Mouse (Mus musculus): Measurements from ENCODE around the gene Mecom. TPM values are rescaled to one million over a fixed set of nuclear protein-coding genes. Genes with fewer than 3 reads are reported as not detected.

The Mecom gene
- polyA plus RNA-seq, 1 experiment from 2014 or later: 41.8 TPM

GRCm38 (mm10) chr3:30483006-30483684 is 64.7 kb downstream of the Mecom start:
- H3K4me3 ChIP-seq (ENCODE audit: low read depth, low read length): no peak overlapping the region
- no peak for ATAC-seq (replicated peaks; ENCODE audit: insufficient number of reproducible peaks, low FRiP score, low TSS enrichment)
- no peak overlapping the region for H3K9ac ChIP-seq (ENCODE audit: low read depth, low read length)
- 57% methylated on average over 5 of the region's 5 CpGs for WGBS (ENCODE audit: insufficient replicate concordance)
- no peaks in the 10 kb centered on the region for H3K9me3 ChIP-seq (replicated peaks; ENCODE audit: control insufficient read depth, low read length)
- H3K36me3 ChIP-seq (ENCODE audit: control insufficient read depth, insufficient read depth, low read length): no peaks in the 10 kb centered on the region
- H3K27me3 ChIP-seq (ENCODE audit: control insufficient read depth, insufficient read depth, low read length): no peaks in the 10 kb centered on the region
- H3K4me2 ChIP-seq: no peak overlapping the region
- peaks cover 2% of the 10 kb centered on the region for H3K4me1 ChIP-seq (ENCODE audit: control insufficient read depth, insufficient read depth, low read length)
- H3K27ac ChIP-seq (ENCODE audit: low read depth, low read length): no peak overlapping the region

DNA sequence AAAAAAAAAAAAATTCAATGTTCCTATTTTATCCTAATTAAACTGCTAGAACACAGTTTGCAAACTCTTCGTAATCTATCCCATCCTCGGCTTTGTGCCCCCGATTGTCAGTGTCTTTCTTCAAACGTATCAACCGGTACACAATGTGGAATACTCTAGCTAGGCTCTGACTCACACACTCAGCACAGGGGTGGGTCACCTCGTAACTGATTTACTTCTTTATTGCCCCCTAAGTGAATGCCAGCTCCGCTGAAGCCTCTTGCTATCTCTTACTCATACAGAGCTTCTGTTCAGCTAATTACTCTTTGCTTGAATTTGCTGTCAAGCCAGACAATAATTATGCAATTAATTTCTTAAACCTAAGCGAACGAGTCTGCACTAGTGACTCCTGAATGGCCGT is 66.1 kb downstream of the Mecom start:
- H3K4me2 ChIP-seq: no peak overlapping the region
- no peaks in the 10 kb centered on the region for H3K36me3 ChIP-seq (ENCODE audit: control insufficient read depth, insufficient read depth, low read length)
- H3K4me3 ChIP-seq (ENCODE audit: low read depth, low read length): no peak overlapping the region
- H3K27ac ChIP-seq (ENCODE audit: low read depth, low read length): no peak overlapping the region
- H3K9me3 ChIP-seq (replicated peaks; ENCODE audit: control insufficient read depth, low read length): no peaks in the 10 kb centered on the region
- H3K9ac ChIP-seq (ENCODE audit: low read depth, low read length): no peak overlapping the region
- peaks cover 4% of the 10 kb centered on the region for H3K4me1 ChIP-seq (ENCODE audit: control insufficient read depth, insufficient read depth, low read length)
- no peak for ATAC-seq (replicated peaks; ENCODE audit: insufficient number of reproducible peaks, low FRiP score, low TSS enrichment)
- H3K27me3 ChIP-seq (ENCODE audit: control insufficient read depth, insufficient read depth, low read length): no peaks in the 10 kb centered on the region
- WGBS (ENCODE audit: insufficient replicate concordance): 76% methylated on average over 10 of the region's 10 CpGs

GRCm38 (mm10) chr3:30480551-30480950 is 67.3 kb downstream of the Mecom start:
- no peak for ATAC-seq (replicated peaks; ENCODE audit: insufficient number of reproducible peaks, low FRiP score, low TSS enrichment)
- WGBS (ENCODE audit: insufficient replicate concordance): 59% methylated on average over 6 of the region's 6 CpGs

DNA sequence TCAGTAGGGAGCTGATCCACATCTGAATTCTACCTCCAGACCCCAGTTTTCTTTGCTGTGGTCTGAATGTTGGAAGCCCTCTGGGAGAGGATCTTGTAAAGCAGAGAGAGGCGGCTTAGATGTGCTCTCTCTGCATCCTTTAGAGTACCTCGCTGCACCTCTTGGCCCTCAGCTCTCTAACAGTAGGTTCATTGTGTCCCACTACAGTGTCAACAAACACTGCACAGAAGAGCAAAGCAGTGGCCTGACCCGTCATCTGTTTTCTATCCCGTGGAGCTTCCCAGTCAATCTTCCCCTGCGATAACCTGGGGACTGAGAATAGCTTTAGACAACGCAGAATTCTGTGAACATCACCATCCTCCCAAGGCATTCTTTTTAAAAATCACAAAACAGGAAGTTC is 69.6 kb downstream of the Mecom start:
- Histone ChIP-seq H3K4me1 (ENCODE audit: control insufficient read depth, insufficient read depth, low read length) (peaks cover 4% of the 10 kb centered on the region; the same call in 1 of the 2 replicates), H3K4me3 (ENCODE audit: low read depth, low read length) (no peak overlapping the region), H3K36me3 (ENCODE audit: control insufficient read depth, insufficient read depth, low read length) (no peaks in the 10 kb centered on the region), H3K9ac (ENCODE audit: low read depth, low read length) (no peak overlapping the region), H3K4me2 (no peak overlapping the region), H3K27me3 (ENCODE audit: control insufficient read depth, insufficient read depth, low read length) (no peaks in the 10 kb centered on the region), H3K9me3 (replicated peaks; ENCODE audit: control insufficient read depth, low read length) (no peaks in the 10 kb centered on the region), H3K27ac (ENCODE audit: low read depth, low read length) (no peak overlapping the region)
- no peak for ATAC-seq (replicated peaks; ENCODE audit: insufficient number of reproducible peaks, low FRiP score, low TSS enrichment)
- 39% methylated on average over 6 of the region's 6 CpGs for WGBS (ENCODE audit: insufficient replicate concordance)

More at GRCm38 (mm10) chr3:30480551-30480950, 67.3 kb downstream of the Mecom start:
- Histone ChIP-seq H3K4me3 (ENCODE audit: low read depth, low read length) (no peak overlapping the region), H3K9me3 (replicated peaks; ENCODE audit: control insufficient read depth, low read length) (no peaks in the 10 kb centered on the region), H3K4me1 (ENCODE audit: control insufficient read depth, insufficient read depth, low read length) (peaks cover 4% of the 10 kb centered on the region), H3K27me3 (ENCODE audit: control insufficient read depth, insufficient read depth, low read length) (no peaks in the 10 kb centered on the region), H3K9ac (ENCODE audit: low read depth, low read length) (no peak overlapping the region), H3K27ac (ENCODE audit: low read depth, low read length) (no peak overlapping the region), H3K36me3 (ENCODE audit: control insufficient read depth, insufficient read depth, low read length) (no peaks in the 10 kb centered on the region), H3K4me2 (no peak overlapping the region)

DNA sequence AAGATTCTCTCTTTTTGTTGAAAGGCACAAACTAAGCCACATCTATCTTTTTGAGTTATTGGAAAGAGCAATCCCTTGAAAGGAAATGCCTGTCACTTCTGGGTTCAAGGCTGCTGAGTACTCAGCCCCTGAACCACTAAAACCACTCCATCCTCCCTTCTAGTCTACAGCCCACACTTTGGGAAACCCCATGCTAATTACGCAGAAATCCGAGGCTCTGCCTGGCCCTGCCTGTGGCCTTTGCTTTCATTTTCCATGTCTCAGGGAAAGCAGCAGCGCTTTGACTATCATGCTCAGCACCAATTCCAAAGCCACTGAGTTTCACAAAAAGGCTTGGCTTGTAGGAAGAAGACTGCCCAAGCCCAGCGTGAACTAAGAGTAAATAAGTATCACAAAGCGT is 70.8 kb downstream of the Mecom start:
- no peak overlapping the region for H3K4me2 ChIP-seq
- H3K27me3 ChIP-seq (ENCODE audit: control insufficient read depth, insufficient read depth, low read length): no peaks in the 10 kb centered on the region
- H3K36me3 ChIP-seq (ENCODE audit: control insufficient read depth, insufficient read depth, low read length): no peaks in the 10 kb centered on the region
- H3K4me1 ChIP-seq (ENCODE audit: control insufficient read depth, insufficient read depth, low read length): peaks cover 4% of the 10 kb centered on the region; the same call in 1 of the 2 replicates
- WGBS (ENCODE audit: insufficient replicate concordance): 61% methylated on average over 5 of the region's 5 CpGs
- no peak overlapping the region for H3K27ac ChIP-seq (ENCODE audit: low read depth, low read length)
- no peak for ATAC-seq (replicated peaks; ENCODE audit: insufficient number of reproducible peaks, low FRiP score, low TSS enrichment)
- H3K4me3 ChIP-seq (ENCODE audit: low read depth, low read length): no peak overlapping the region
- no peaks in the 10 kb centered on the region for H3K9me3 ChIP-seq (replicated peaks; ENCODE audit: control insufficient read depth, low read length)
- no peak overlapping the region for H3K9ac ChIP-seq (ENCODE audit: low read depth, low read length)

- Histone ChIP-seq H3K4me1 (ENCODE audit: control insufficient read depth, insufficient read depth, low read length) (peaks cover 4% of the 10 kb centered on the region), H3K27me3 (ENCODE audit: control insufficient read depth, insufficient read depth, low read length) (no peaks in the 10 kb centered on the region), H3K4me3 (ENCODE audit: low read depth, low read length) (no peak overlapping the region), H3K36me3 (ENCODE audit: control insufficient read depth, insufficient read depth, low read length) (no peaks in the 10 kb centered on the region), H3K27ac (ENCODE audit: low read depth, low read length) (no peak overlapping the region), H3K4me2 (no peak overlapping the region), H3K9me3 (replicated peaks; ENCODE audit: control insufficient read depth, low read length) (no peaks in the 10 kb centered on the region), H3K9ac (ENCODE audit: low read depth, low read length) (no peak overlapping the region)
- ATAC-seq (replicated peaks; ENCODE audit: insufficient number of reproducible peaks, low FRiP score, low TSS enrichment): no peak
- WGBS (ENCODE audit: insufficient replicate concordance): 30% methylated on average over 6 of the region's 6 CpGs
Observed at GRCm38 (mm10) chr3:30475591-30475990, 72.2 kb downstream of the Mecom start.

GRCm38 (mm10) chr3:30468068-30468835 is 79.6 kb downstream of the Mecom start:
- no peak for ATAC-seq (replicated peaks; ENCODE audit: insufficient number of reproducible peaks, low FRiP score, low TSS enrichment)
- Histone ChIP-seq H3K4me3 (ENCODE audit: low read depth, low read length) (no peak overlapping the region), H3K4me1 (ENCODE audit: control insufficient read depth, insufficient read depth, low read length) (peaks cover 7% of the 10 kb centered on the region), H3K27me3 (ENCODE audit: control insufficient read depth, insufficient read depth, low read length) (no peaks in the 10 kb centered on the region), H3K36me3 (ENCODE audit: control insufficient read depth, insufficient read depth, low read length) (no peaks in the 10 kb centered on the region), H3K4me2 (no peak overlapping the region), H3K9ac (ENCODE audit: low read depth, low read length) (no peak overlapping the region), H3K9me3 (replicated peaks; ENCODE audit: control insufficient read depth, low read length) (no peaks in the 10 kb centered on the region), H3K27ac (ENCODE audit: low read depth, low read length) (no peak overlapping the region)
- WGBS (ENCODE audit: insufficient replicate concordance): 56% methylated on average over 7 of the region's 7 CpGs

- H3K4me2 ChIP-seq: no peak overlapping the region
- no peak overlapping the region for H3K9ac ChIP-seq (ENCODE audit: low read depth, low read length)
- H3K4me1 ChIP-seq (ENCODE audit: control insufficient read depth, insufficient read depth, low read length): peaks cover 7% of the 10 kb centered on the region
- no peak overlapping the region for H3K4me3 ChIP-seq (ENCODE audit: low read depth, low read length)
- H3K36me3 ChIP-seq (ENCODE audit: control insufficient read depth, insufficient read depth, low read length): no peaks in the 10 kb centered on the region
- WGBS (ENCODE audit: insufficient replicate concordance): 57% methylated on average over 11 of the region's 11 CpGs
- H3K27me3 ChIP-seq (ENCODE audit: control insufficient read depth, insufficient read depth, low read length): no peaks in the 10 kb centered on the region
- ATAC-seq (replicated peaks; ENCODE audit: insufficient number of reproducible peaks, low FRiP score, low TSS enrichment): no peak
- no peak overlapping the region for H3K27ac ChIP-seq (ENCODE audit: low read depth, low read length)
- H3K9me3 ChIP-seq (replicated peaks; ENCODE audit: control insufficient read depth, low read length): no peaks in the 10 kb centered on the region
Observed at GRCm38 (mm10) chr3:30466031-30466650, 81.7 kb downstream of the Mecom start.
